Mouse (Mus musculus): ENCODE measurements around the gene Abr.

Gene Abr

DNA sequence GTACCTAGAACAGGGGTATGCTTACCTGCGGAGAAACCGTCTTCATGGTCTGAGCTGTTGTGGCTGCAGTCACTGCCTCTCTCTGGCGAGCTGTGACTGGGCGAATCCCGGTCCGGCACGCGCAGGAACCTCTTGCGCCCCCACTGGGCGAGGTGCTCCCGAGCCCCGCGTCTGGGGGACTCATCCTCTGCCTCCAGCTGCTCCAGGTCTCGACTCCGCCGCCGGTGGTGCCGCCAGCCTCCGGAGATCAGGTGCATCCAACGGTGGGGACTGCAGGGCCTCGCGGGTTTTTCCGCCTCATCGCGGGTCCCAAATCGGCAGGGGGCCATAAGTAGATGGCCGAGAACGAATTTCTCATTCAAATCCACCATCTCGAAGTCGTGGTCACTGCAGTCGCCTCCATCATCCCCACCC is at the start of gene Abr:
Abr (minus strand) TSS at position 163 of the 414 bp plus-strand sequence.
- peak; percentile 43 to 72 for DNase-seq

GRCm38 (mm10) chr11:76667807-76668206 is 45.7 kb upstream of the Abr start:
- DNase-seq = no peak

- peak; percentile 10 to 45 for DNase-seq
Measured at GRCm38 (mm10) chr11:76666002-76666649, 44.0 kb upstream of the Abr start.

DNA sequence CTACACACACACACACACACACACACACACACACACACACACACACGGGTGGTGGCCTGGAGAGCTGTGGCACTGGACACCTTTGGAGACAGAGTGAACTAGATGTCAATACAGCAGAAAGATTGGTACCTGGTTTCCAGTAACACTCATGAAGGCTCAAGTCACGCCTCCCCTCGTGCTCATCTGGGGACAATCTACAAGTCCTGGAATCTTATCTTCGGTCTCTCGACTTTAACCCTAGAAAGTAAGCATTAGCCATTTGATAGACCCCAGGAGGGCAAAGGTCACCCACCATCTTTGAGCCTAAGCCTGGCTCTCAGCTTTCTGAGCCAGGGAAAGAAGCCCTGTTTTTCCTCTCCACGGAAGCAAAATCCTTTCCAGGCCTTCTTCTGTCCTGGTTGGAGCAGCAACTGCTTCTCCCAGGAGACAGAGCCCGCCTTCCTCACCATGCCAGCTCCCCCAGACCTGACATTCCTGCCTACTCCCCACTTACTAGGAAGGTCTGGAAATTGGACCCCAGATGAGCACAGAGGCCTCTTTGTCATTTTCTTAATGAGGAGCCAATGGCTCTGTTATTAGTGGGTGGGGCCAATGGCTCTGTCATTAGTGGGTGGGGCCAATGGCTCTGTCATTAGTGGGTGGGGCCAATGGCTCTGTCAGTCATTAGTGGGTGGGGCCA is 39.8 kb upstream of the Abr start:
- no peak for DNase-seq

DNA sequence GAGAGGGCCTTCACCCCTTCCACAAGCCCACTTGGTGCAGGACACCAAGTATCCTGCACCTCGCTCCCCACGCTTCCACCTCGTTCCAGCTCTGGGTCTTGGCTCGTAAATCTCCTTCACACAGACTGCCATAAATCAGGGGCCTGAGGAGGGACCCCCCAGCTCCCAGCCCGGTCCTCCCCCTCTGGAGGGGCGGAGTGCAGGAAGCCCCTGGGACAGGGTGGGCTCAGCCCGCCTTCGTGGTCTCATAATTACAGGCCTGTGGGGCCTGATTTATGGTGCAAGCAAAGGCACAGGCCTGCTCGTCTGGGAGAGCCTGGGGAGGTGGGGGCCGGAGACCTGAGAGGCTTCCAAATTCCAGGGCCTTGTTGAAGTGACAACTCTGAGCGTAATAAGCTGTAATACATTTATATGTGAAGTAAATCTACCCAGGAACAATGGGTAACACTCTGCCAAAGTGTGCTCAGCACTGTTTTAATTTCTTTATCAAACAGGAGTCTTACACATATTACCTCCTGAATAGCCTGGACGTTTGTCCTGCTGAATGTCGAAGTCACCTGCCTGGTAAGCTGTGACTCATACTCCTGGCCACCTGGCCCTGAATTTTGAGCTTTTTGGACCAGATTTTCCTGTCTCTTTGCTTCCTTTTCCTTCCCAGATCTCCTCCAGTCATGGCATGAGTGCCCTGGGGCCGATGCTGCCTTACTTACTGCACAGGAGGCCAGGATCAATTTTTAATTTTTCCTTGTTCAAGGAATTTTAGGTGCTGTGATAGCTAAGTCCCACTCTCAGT is 37.2 kb upstream of the Abr start:
- DNase-seq = no peak

DNA sequence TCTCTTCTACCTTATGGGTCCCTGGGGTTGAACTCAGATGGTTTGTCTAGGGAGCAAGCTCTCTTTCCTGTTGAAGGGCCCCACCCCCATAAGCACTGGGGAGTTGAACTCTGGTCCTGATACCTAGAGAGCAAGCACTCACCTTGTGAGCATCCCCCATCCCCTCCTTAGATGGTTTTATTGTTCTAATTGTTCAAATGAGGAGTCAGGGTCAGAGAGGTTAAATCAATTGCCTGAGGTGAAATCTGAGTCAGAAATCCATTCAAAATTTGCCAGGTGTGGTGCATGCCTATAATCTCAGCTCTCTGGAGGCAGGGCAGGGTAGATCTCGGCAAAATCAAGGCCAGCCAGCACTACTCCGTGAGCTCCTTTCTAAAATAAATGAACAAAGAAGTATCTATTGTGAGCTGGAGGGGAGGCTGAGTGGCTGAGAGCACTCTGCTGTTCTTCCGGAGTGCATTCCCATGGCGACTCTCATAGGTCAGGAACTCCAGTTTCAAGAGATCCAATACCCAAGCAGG is 35.4 kb upstream of the Abr start:
- DNase-seq = no peak

DNA sequence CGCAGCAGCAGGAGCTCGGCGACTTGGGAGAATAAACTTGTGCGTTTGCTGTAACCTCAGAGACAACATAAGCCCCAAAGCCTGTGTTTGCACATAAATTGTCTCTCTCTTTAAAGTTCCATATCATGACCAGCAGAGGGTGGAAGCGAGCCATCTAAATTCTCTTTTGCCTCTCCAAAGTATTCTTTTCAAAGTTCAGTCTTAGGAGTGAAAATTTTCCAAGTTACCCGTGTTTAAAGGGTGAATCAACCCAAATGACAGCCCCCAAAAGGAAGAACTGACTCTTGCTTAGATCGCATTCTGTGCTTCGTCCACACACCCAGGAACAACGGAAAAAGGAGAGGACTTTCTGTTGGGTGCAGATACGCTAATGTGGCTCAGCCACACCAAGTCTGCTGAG is 33.0 kb upstream of the Abr start:
- peak in 1 of 2 experiments; percentile 64 for DNase-seq

DNA sequence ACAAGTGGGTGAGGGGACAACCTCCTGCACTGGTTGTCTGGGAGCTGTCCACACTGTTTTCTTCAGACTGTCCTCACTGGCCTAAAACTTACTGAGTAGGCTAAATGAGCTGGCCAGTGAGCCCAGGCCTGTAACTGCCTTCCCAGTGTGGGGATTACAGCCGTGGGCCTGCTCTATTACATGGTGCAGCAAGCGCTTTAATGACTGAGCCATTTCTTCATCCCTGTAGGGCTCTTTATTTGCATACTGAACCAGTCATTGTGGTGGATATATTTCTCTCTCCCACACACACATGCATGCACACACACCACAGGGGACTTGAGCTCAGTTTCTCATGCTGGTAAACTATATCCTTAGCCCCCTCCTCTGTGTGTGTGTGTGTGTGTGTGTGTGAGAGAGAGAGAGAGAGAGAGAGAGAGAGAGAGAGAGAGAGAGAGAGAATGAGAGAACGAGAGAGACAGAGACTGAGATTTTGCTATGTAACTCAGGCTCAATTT is 30.8 kb upstream of the Abr start:
- no peak for DNase-seq

DNA sequence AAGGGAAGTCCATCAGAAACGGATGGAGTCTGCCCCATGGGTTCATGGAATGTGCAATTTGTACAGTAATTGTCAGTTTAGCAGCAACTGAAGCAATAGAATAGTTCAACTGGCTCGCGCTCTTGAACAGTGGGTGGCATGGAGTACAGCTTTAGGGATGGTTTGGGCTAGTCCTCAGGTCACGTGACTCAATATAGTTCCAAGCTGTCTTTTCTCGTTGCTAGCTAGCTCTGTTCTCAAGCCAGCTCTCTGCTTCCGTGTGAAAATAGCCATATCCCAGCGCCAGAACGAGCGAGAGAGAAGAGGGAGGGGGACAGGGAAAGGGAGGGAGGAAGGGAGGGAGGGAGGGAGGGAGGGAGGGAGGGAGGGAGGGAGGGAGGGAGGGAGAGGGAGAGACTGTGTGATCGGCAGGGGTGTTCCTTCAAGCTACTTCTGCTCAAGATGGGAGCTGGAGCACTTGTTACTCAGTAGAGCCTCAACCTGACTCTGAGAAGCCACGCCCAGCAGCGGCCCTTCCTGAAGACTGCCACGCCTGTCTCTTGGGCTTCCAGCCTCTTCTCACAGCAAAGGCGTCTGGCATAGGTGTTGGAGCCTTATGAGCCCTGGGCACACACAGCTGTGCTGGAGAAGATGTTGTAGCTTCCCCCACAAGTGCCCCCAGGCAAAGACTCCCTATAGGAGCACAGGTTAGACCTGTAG is 28.9 kb upstream of the Abr start:
- no peak for DNase-seq

- DNase-seq = peak; percentile 79 to 86
Measured at GRCm38 (mm10) chr11:76647500-76647899, 25.4 kb upstream of the Abr start.

GRCm38 (mm10) chr11:76647062-76647461 is 24.9 kb upstream of the Abr start:
- no peak for DNase-seq

DNA sequence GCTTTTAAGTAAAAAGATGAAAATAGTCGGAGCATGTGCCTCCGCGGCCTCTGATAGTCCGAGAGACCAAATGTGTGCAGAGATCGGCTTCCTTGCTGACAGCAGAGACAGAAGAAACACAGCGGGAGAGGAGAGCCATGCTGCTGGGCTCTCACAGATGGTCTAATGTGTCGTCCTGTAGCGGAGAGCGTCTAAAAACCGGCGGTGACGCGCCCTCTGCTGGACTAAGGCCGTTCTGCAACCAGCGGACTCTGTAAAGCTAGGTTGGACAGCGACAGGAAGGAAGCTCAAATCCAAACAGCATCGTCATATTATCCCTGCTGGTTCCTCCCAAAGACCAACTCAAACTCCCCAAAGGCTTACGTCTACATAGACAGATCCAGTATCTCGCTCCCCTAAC is 23.8 kb upstream of the Abr start:
- peak; percentile 83 to 94 for DNase-seq

GRCm38 (mm10) chr11:76645036-76645435 is 22.9 kb upstream of the Abr start:
- DNase-seq = no peak

DNA sequence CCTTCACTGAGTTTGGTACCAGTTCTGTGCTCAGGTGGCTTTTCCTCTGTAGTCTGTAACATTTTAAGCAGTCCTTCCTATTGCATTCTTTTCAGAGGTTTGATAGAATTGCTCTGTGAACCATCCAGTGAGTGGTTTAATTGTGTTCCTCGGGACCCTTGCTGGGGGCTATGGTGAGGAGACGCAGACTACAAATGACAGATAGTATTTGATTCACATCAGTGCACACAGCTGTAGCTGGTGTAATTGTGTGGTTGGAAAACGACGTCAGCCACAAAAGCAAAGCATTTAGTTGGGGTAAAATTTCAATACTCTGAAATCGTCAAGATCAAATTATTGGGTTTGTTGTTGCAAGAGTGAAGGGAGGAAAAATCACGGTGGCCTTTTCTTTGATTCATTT is 22.1 kb upstream of the Abr start:
- no peak for DNase-seq

GRCm38 (mm10) chr11:76640231-76640630 is 18.1 kb upstream of the Abr start:
- DNase-seq = no peak

GRCm38 (mm10) chr11:76639269-76639985 is 17.3 kb upstream of the Abr start:
- no peak for DNase-seq

- no peak for DNase-seq
Measured at GRCm38 (mm10) chr11:76630487-76630886, 8.4 kb upstream of the Abr start.

DNA sequence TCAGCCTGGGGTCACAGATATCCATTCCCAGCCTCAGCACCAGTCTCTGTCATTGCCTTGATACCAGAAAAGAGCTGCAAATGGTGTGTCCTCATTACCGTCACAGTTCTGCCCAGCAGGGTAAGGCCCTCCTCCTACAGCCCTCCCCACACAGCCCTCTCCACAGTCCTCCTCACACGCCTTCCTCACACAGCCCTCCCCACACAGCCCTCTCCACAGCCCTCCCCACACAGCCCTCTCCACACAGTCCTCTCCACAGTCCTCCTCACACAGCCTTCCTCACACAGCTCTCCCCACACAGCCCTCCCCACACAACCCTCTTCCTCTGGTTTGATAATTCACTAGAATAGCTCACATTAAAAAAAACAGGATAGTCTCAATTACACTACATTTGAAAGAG is 7.9 kb upstream of the Abr start:
- DNase-seq = no peak

GRCm38 (mm10) chr11:76628613-76629012 is 6.5 kb upstream of the Abr start:
- DNase-seq = no peak

DNA sequence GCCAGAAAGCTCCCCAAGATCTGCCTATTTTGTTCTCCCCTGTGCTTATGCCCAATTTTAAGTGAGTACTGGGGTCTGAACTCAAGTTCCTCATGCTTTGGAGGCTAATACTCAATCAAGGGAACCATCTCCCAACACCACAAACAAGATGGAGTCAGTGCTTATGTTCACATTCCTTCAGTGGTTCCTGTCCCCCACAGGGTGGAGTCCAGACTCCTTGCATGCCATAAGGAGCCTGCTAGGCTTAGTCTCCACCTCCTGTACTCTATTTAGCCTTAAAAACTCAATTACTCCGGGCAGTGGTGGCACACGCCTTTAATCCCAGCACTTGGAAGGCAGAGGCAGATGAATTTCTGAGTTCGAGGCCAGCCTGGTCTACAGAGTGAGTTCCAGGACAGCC is 2.8 kb upstream of the Abr start:
- no peak for DNase-seq

DNA sequence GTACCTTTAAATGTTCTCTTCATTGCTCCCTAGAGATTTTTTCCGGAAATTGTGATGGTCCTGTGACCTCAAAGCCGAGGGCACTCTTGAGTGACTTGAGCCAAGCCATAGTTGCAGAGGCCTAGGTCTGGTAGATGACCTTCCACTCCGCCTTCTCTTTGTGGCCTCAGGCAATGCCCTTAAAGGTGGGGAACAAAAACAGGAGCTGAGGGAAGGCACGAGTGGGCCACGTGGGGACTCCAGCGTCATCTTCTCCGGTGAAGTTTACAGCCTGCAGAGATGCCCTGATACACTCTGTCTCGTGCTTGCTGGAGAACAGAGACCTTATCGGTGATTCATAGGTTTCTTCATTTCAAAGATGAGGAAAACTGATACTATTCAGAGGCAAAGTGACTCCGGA is 2.0 kb upstream of the Abr start:
- no peak for DNase-seq
